Mouse (Mus musculus) natural killer cell, adult 2 months (primary cell): ENCODE results near the gene Epha2.

Experiments used
- DNase-seq, 2 experiments: peaks; one replicate each; pipeline ENCODE4 v3.0.0; 2022; ENCODE audit warnings: low spot score in 2 of 2

Epha2 gene

GRCm38 (mm10) chr4:141303402-141304222 lies 2.6 kb downstream of the Epha2 start:
- DNase-seq, result no peak

GRCm38 (mm10) chr4:141304223-141304611 lies 3.2 kb downstream of the Epha2 start:
- no peak for DNase-seq

GRCm38 (mm10) chr4:141306057-141306456 lies 5.0 kb downstream of the Epha2 start:
- DNase-seq, result no peak

GRCm38 (mm10) chr4:141308381-141308780 lies 7.3 kb downstream of the Epha2 start:
- no peak for DNase-seq

GRCm38 (mm10) chr4:141308857-141309772 lies 8.1 kb downstream of the Epha2 start:
- no peak for DNase-seq

GRCm38 (mm10) chr4:141309773-141310145 lies 8.7 kb downstream of the Epha2 start:
- DNase-seq, result no peak

GRCm38 (mm10) chr4:141310191-141310606 lies 9.2 kb downstream of the Epha2 start:
- DNase-seq, result no peak

GRCm38 (mm10) chr4:141311078-141311477 lies 10.0 kb downstream of the Epha2 start:
- no peak for DNase-seq

- no peak for DNase-seq
Observed at GRCm38 (mm10) chr4:141311506-141311905, 10.5 kb downstream of the Epha2 start.

- no peak for DNase-seq
Observed at GRCm38 (mm10) chr4:141311908-141312307, 10.9 kb downstream of the Epha2 start.

GRCm38 (mm10) chr4:141312513-141313131 lies 11.6 kb downstream of the Epha2 start:
- DNase-seq, result no peak

- DNase-seq, result no peak
Observed at GRCm38 (mm10) chr4:141313481-141313880, 12.4 kb downstream of the Epha2 start.

- no peak for DNase-seq
Observed at GRCm38 (mm10) chr4:141313924-141314323, 12.9 kb downstream of the Epha2 start.

- DNase-seq, result no peak
Observed at GRCm38 (mm10) chr4:141314745-141315144, 13.7 kb downstream of the Epha2 start.

- no peak for DNase-seq
Observed at GRCm38 (mm10) chr4:141316023-141316422, 15.0 kb downstream of the Epha2 start.

GRCm38 (mm10) chr4:141316498-141317180 lies 15.6 kb downstream of the Epha2 start:
- no peak for DNase-seq

- no peak for DNase-seq
Observed at GRCm38 (mm10) chr4:141317914-141318313, 16.9 kb downstream of the Epha2 start.

- DNase-seq, result no peak
Observed at GRCm38 (mm10) chr4:141322526-141322925, 21.5 kb downstream of the Epha2 start.

- no peak for DNase-seq
Observed at GRCm38 (mm10) chr4:141324771-141325191, 23.7 kb downstream of the Epha2 start.

- DNase-seq, result no peak
Observed at GRCm38 (mm10) chr4:141325636-141326035, 24.6 kb downstream of the Epha2 start.

- DNase-seq, result no peak
Observed at GRCm38 (mm10) chr4:141327075-141327474, 26.0 kb downstream of the Epha2 start.

- no peak for DNase-seq
Observed at GRCm38 (mm10) chr4:141328742-141329141, 27.7 kb downstream of the Epha2 start.
